Mouse (Mus musculus) E14TG2a.4 (cell line): ENCODE results near the gene Ptpn13.

Experiments
- CTCF ChIP-seq: conservative IDR thresholded peaks from 2 replicates; pipeline ENCODE4 v1.5.1; 2014; ENCODE audit warnings: low read length
- POU5F1 ChIP-seq: IDR thresholded peaks from 2 replicates; pipeline ENCODE4 v1.6.1; 2014; ENCODE audit warnings: low read length, borderline replicate concordance

DNA sequence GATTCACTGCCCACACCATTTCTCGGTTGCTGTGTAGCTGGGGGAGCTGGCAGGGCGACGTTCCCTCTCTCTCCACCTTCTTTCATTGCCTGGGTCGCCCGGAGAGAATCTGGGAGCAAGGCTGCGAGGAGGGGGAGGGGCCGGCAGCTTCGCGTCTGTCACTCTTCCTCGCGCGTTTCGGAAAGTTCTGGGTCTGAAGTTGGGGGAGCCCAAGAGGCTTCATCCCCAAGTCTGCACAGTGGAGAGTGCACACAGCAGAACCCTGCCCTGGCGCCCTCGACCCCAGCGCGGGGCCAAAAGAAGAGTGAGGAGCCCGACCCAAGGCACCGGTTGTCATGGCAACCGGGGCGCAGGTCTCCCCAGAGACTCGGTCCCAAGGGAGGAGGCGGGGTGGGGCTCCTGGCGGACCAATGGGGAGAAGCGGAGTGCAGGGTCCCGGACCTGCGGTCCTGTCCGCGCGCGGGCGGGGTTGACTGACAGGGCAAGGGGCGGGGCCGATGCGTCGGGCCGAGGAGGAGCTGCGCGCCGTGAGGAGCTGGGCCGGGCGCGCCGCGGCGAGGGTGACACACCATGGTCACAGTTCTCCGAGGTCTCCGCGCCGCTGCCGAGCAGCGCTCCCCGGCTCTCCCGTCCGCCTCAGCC, at the start of gene Ptpn13:
- TF ChIP-seq CTCF = no peak
- no peak for TF ChIP-seq POU5F1
